ENCODE assay signal across 19 mouse cellular contexts in genomic region chr9:70832231-70832630, GRCm38 (mm10).
"Had no signal": no experiment of that assay in that cellular context is flagged by ENCODE, and none has a peak within 500 bp of the region (broad histone marks: within the 10 kb centered on the region; RNA-seq: fewer than 3 reads in every experiment).

No protein-coding gene starts in this region.

- H3K9me3 ChIP-seq: limb, embryonic 10.5 days; limb, embryonic 13.5 days; lung, embryonic 15.5 days; midbrain, embryonic 10.5 days; midbrain, embryonic 13.5 days; neural tube, embryonic 13.5 days had no signal

- H3K4me2 ChIP-seq: limb, embryonic 13.5 days; lung, embryonic 15.5 days; midbrain, embryonic 13.5 days; neural tube, embryonic 13.5 days had no signal

- H3K4me3 ChIP-seq: layer of hippocampus, adult 2 months; limb, embryonic 10.5 days; limb, embryonic 13.5 days; lung, embryonic 15.5 days; midbrain, embryonic 10.5 days; midbrain, embryonic 13.5 days; myocyte; neural tube, embryonic 13.5 days had no signal

- H3K4me1 ChIP-seq: midbrain, embryonic 10.5 days; midbrain, embryonic 13.5 days had no signal

- ATAC-seq: intestine, postnatal 0 days; midbrain, embryonic 13.5 days; midbrain, embryonic 16.5 days had no signal

- H3K36me3 ChIP-seq: limb, embryonic 10.5 days; limb, embryonic 13.5 days; lung, embryonic 15.5 days; midbrain, embryonic 10.5 days; midbrain, embryonic 13.5 days; neural tube, embryonic 13.5 days had no signal

- H3K27me3 ChIP-seq: limb, embryonic 13.5 days; lung, embryonic 15.5 days; midbrain, embryonic 13.5 days; neural tube, embryonic 13.5 days had no signal

- DNase-seq: kidney, adult 2 months; kidney, postnatal 25 days; layer of hippocampus, adult 9-11 months; lung, postnatal 10 days; retina, postnatal 1 day; right cerebral cortex, postnatal 25 days; thymus, adult 18-20 months; thymus, postnatal 36 days had no signal

- H3K9ac ChIP-seq: limb, embryonic 13.5 days; lung, embryonic 15.5 days; midbrain, embryonic 13.5 days; neural tube, embryonic 13.5 days had no signal

- H3K27ac ChIP-seq: kidney, postnatal 0 days; layer of hippocampus, adult 2 months; limb, embryonic 10.5 days; limb, embryonic 13.5 days; lung, embryonic 15.5 days; midbrain, embryonic 10.5 days; midbrain, embryonic 13.5 days; neural tube, embryonic 13.5 days had no signal
